Mouse (Mus musculus) intestine, embryonic 14.5 days (tissue): Measurements from ENCODE around the gene Tex12. TPM values are rescaled to one million over a fixed set of nuclear protein-coding genes. Genes with fewer than 3 reads are reported as not detected.

Source experiments
- ATAC-seq: fragments of 200-750 bp; cut with Nextera tagmentation; replicated peaks from 2 replicates; pipeline ENCODE4 v1.8.0; 2017; ENCODE audit warnings: low read depth, moderate number of reproducible peaks, moderate TSS enrichment, moderate library complexity; ENCODE audit not compliant: low FRiP score, low TSS enrichment
- DNase-seq: peaks from one replicate; pipeline ENCODE4 v3.0.0-alpha.2; 2018; ENCODE audit warnings: low spot score
- H3K27ac ChIP-seq: fragments of 300-500 bp; sonication (generic); 2 replicates; pipeline ENCODE4 v1.5.1; 2014; ENCODE audit warnings: low read depth, mild to moderate bottlenecking, control low read depth
- H3K27me3 ChIP-seq: fragments of 300-500 bp; sonication (generic); replicated peaks from 2 replicates; pipeline ENCODE4 v1.6.1; 2014; ENCODE audit warnings: low read length, control low read depth; ENCODE audit not compliant: control insufficient read depth, insufficient read depth
- H3K36me3 ChIP-seq: fragments of 300-500 bp; sonication (generic); 2 replicates; pipeline ENCODE4 v1.6.1; 2014; ENCODE audit warnings: low read length, control low read depth; ENCODE audit not compliant: control insufficient read depth, insufficient read depth
- H3K4me1 ChIP-seq: fragments of 300-500 bp; sonication (generic); replicated peaks from 2 replicates; pipeline ENCODE4 v1.6.1; 2014; ENCODE audit warnings: low read length, control low read depth, mixed read lengths; ENCODE audit not compliant: control insufficient read depth, insufficient read depth
- H3K4me2 ChIP-seq: fragments of 300-500 bp; sonication (generic); 2 replicates; pipeline ENCODE4 v1.6.1; 2014; ENCODE audit warnings: low read length
- H3K4me3 ChIP-seq: fragments of 300-500 bp; sonication (generic); 2 replicates; pipeline ENCODE4 v1.5.1; 2014; ENCODE audit warnings: low read depth, low read length, control low read depth, mixed read lengths
- H3K9ac ChIP-seq: fragments of 300-500 bp; sonication (generic); 2 replicates; pipeline ENCODE4 v1.6.1; 2014; ENCODE audit warnings: mild to moderate bottlenecking, low read length
- H3K9me3 ChIP-seq: fragments of 300-500 bp; sonication (generic); 2 replicates; pipeline ENCODE4 v1.6.1; 2016; ENCODE audit warnings: low read length, control low read depth; ENCODE audit not compliant: control insufficient read depth
- WGBS: fragments of 180-500 bp; shearing (Covaris S2); extraction: QIAGEN DNeasy Blood & Tissue Kit; methylation state at CpG from one replicate; pipeline ENCODE4 v1.1.7; 2014; 5-methylcytosine and 5-hydroxymethylcytosine counted together
- polyA plus RNA-seq: library from polyadenylated mRNA; unstranded; fragments of >200 nt; fragmentation: Nextera tagmentation; extraction: Ambion mirVana; gene quantifications from 2 replicates; pipeline ENCODE4 v1.2.1, GENCODE M21; 2014

Gene Tex12
- polyA plus RNA-seq, 1 experiment from 2014 or later: not detected

DNA sequence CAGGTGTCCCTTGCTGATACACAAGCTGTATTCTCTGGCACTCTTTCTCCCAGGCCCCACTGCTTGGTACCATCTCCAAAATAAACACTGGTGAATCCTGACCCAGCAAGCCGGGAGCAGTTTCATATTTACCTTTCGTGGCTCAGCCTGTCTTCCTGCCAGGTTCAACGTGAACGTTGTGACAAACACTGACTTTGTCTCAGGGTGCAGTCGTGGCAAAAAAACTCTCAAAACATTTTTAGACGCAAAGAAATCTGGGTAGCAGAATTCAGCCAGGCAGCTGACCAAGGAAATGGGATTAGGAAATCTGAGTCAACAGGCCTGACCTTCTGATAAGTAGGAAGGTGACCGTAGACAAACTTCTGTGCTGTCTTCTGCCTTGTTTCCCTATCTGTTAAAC lies 53.6 kb downstream of the Tex12 start:
- ATAC-seq (no peak), DNase-seq (no peak)
- H3K9ac ChIP-seq: no peak overlapping the region
- H3K9me3 ChIP-seq: no peaks in the 10 kb centered on the region
- H3K36me3 ChIP-seq: no peaks in the 10 kb centered on the region
- H3K4me2 ChIP-seq: no peak overlapping the region
- H3K27me3 ChIP-seq: no peaks in the 10 kb centered on the region
- WGBS: 39% methylated on average over 7 of the region's 7 CpGs
- no peak overlapping the region for H3K27ac ChIP-seq
- no peak overlapping the region for H3K4me3 ChIP-seq
- H3K4me1 ChIP-seq: peaks cover 6% of the 10 kb centered on the region

Other genes starting within 250 kb of the Tex12 start
- 354 and 422 TPM in 2 replicates for gene Rpl10-ps3, start 216.4 kb downstream of the Tex12 start, polyA plus RNA-seq
- gene Plet1, start 66.8 kb downstream of the Tex12 start, polyA plus RNA-seq: 1.7 and 1.9 TPM in 2 replicates
- 82.3 and 85.6 TPM in 2 replicates for gene Pts, start 32.6 kb downstream of the Tex12 start, polyA plus RNA-seq
- gene Il18, start 6.5 kb downstream of the Tex12 start, polyA plus RNA-seq: 13.4 and 13.5 TPM in 2 replicates
- 0.32 and 0.41 TPM in 2 replicates for gene Bco2, start 6.1 kb downstream of the Tex12 start, polyA plus RNA-seq
- gene Sdhd, start 42.5 kb upstream of the Tex12 start, polyA plus RNA-seq: 407 and 414 TPM in 2 replicates
- gene Timm8b, start 42.6 kb upstream of the Tex12 start, polyA plus RNA-seq: 297 and 341 TPM in 2 replicates
- 2.3 and 3.8 TPM in 2 replicates for gene Pih1d2, start 56.0 kb upstream of the Tex12 start, polyA plus RNA-seq
- gene Nkapd1, start 56.1 kb upstream of the Tex12 start, polyA plus RNA-seq: 20.7 and 24.7 TPM in 2 replicates
- 52.9 and 60.9 TPM in 2 replicates for gene Dlat, start 98.5 kb upstream of the Tex12 start, polyA plus RNA-seq
- 7.7 and 8.6 TPM in 2 replicates for gene Dixdc1, start 178.2 kb upstream of the Tex12 start, polyA plus RNA-seq
- 10.3 and 12.7 TPM in 2 replicates for gene 2310030G06Rik, start 185.2 kb upstream of the Tex12 start, polyA plus RNA-seq
- gene Cryab, start 190.0 kb upstream of the Tex12 start, polyA plus RNA-seq: 41.5 and 44.4 TPM in 2 replicates
- 2.1 and 4.0 TPM in 2 replicates for gene Hspb2, start 191.0 kb upstream of the Tex12 start, polyA plus RNA-seq
- gene Fdxacb1, start 206.9 kb upstream of the Tex12 start, polyA plus RNA-seq: 13.5 and 15.4 TPM in 2 replicates
- gene Alg9, start 213.7 kb upstream of the Tex12 start, polyA plus RNA-seq: 44.6 and 48.7 TPM in 2 replicates
- 31.8 and 32.0 TPM in 2 replicates for gene 1110032A03Rik, start 214.2 kb upstream of the Tex12 start, polyA plus RNA-seq